Mouse (Mus musculus) ZHBTc4 (cell line): ENCODE data around the gene Sik3.

ENCODE experiments used
- DNase-seq: peaks from one replicate; pipeline ENCODE4 v3.0.0-alpha.2; 2011; ENCODE audit warnings: low read depth, low spot score

Gene Sik3

DNA sequence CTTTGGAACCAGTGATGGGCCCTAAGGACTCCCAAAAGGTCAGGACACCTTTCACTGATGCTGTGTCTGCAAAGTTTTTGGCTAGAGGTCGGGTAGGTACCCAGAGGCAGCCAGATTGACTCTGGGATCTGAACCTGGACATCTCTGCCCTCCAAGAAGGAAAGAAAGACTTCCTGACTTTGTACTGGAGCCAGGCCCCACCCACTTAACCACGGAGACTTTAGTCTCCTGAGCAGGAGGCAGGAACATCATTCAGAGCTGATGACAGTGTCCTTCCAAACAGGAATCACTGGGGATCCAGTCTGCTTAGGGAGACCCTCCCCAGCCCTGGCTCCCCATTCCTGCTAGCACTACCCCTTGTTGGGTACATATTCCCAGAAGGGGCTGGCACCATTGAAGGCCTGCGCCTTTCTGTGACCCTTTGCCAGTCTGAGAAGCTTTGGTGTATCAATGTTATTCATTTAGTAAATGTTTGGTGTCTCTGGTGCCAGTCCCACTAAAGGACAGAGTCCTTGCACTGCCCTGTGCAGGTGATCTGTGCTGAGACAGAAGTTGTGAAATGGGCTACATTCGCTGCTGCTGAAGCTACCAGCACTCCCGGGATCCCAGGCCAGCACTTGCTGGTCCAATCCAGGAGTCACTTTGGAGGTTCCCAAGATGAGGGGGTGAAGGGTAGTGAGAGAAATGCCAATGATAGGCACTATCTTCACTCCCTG lies 212.5 kb downstream of the Sik3 start:
- DNase-seq: no peak

DNA sequence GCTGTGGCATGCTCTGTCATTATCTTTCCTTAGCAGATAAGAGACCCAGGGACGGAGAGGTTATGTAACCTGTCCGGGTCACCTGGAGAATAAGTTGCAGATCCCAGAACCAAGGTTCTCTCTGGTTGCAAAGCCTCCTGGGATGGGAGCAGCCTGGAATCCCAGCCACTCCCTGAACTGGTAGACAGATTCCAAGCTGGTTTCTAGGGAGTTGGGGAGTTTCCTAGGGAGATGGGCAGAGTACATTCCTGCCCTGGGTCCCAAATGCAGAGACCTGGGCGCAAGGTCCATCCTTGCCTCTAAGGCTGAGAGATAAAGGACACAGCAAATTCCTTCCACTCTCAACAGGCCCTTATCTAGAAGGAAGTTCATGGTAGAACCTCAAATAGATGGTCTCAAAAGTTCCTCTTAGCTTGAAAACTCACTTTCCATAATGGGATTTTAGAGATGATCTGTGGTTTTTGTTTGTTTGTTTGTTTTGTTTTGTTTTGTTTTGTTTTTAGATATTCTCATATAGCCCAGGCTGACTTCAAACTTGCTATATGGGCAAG lies 214.5 kb downstream of the Sik3 start:
- DNase-seq: no peak

DNA sequence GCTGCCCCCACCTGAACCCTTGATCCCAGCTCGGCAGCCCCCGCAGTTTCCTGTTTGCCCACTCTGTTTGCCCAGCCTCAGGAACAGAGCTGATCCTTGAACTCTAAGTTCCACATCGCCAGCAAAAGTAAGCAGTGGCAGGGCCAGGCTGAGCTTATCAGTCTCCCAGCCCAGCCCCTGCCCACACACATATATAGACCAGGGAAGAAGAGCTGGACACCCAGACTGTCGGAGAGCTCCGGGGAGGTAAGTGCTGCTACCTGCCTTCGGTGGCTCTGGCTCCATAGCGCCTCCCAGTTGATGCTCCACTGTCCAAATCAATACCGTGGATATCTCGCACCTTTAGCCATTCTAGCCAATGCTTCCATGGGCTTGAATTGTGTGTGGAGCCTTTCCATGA lies 215.9 kb downstream of the Sik3 start, which contains the start of gene Apoa1:
TSS of gene Apoa1 (plus strand) at position 90 of the 400 bp plus-strand sequence.
- peak; percentile 41 for DNase-seq

DNA sequence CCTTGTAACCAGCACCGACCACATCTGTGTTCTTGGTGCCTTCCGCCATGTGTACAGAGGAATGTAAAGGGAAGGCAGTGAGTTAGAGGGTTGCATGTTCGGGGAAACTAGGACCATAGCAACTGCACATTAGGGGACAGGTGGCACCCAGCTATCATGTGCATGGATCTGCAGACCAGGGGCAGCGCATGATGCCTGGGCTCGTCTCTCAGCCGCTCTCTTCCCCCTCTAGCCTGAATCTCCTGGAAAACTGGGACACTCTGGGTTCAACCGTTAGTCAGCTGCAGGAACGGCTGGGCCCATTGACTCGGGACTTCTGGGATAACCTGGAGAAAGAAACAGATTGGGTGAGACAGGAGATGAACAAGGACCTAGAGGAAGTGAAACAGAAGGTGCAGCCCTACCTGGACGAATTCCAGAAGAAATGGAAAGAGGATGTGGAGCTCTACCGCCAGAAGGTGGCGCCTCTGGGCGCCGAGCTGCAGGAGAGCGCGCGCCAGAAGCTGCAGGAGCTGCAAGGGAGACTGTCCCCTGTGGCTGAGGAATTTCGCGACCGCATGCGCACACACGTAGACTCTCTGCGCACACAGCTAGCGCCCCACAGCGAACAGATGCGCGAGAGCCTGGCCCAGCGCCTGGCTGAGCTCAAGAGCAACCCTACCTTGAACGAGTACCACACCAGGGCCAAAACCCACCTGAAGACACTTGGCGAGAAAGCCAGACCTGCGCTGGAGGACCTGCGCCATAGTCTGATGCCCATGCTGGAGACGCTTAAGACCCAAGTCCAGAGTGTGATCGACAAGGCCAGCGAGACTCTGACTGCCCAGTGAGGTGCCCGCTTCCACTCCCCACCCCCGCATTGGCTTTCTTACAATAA lies 217.2 kb downstream of the Sik3 start:
- DNase-seq: peak; percentile 96

DNA sequence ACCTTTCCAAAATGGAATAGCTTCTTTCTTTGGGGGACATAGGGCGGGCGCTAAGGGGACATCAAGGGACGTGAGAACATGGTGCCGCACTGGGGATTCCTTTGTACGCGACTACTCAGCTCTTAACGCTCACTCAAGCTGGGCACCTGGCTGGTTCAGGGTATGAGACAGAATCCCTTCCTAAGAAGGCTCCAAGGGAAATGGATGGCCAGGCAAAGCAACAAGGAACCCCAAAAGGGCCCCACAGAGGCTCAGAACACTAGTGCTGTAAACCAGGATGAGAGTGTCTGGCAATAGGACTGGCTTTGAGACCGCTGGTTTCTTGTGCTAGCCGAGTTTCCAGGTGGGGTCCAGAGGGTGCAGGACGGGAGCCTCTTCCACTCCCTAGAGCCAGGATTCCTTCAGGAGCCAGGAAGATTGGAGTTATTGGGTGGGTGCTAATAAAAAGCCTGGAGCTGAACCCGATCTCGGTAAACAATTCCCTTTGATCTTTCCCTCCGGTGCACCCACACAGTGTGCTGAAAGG lies 217.9 kb downstream of the Sik3 start:
- DNase-seq: no peak

DNA sequence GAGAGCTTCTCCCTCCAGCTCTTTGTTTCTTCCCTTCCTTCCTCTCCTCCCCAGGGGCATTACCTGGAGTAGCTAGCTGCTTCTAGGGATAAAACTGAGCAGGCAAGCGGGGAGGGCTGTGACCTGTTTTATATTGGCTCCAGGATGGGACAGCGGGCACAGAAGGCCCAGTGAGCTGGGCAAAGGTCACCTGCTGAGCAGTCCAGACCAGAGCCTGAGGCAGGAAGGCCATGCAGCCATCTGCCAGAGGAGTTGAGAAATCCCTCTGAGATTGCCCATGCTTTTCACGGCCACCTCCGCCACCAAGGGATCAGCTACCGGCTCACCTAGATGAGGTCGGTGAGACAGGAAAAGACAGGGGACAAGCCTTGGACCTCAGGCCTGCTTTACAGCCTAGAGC lies 222.6 kb downstream of the Sik3 start:
- no peak for DNase-seq

DNA sequence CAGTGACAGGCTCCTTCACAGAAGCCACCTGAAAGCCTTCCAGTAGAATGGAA lies 222.8 kb downstream of the Sik3 start, which contains the start of gene Apoc3:
TSS of gene Apoc3 (minus strand) at position 41 of the 53 bp plus-strand sequence.
- no peak for DNase-seq

DNA sequence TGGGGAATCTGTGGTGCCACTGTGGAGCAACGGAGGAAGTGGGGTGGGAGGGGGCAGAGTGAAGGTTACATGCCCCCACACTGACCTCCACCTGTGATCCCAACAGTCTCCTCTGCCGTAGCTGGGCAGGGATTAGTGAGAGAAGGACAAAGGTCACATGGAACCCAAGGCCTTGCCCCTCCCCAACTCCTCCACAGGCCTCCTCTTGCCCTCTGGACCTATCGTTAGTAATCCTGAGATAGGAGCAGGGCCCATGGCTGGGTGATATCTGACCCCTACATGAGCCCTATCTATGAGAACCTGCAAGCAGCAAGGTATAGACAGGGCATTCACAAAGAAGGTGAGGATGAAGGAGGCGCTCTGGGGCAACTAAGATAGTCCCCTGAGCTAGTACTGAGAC lies 223.0 kb downstream of the Sik3 start:
- DNase-seq: no peak

DNA sequence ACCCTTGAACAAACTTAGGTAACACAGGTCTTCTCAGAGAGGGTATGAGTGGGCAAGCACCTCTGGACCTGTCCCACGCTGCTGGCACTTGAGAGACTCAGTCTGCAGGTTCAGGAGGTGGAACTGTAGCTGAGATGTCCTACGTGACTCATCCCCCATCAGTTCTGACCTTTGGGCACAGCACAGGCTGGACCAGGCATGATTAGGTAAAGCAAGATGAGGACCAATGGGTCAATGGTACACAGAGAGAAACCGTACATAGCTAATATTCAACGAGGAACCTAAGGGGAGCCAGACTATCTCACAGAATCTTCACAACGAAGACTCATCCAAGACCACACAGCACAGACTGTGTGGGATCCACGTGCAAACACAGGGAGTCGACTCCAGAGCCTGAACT lies 226.2 kb downstream of the Sik3 start:
- no peak for DNase-seq

DNA sequence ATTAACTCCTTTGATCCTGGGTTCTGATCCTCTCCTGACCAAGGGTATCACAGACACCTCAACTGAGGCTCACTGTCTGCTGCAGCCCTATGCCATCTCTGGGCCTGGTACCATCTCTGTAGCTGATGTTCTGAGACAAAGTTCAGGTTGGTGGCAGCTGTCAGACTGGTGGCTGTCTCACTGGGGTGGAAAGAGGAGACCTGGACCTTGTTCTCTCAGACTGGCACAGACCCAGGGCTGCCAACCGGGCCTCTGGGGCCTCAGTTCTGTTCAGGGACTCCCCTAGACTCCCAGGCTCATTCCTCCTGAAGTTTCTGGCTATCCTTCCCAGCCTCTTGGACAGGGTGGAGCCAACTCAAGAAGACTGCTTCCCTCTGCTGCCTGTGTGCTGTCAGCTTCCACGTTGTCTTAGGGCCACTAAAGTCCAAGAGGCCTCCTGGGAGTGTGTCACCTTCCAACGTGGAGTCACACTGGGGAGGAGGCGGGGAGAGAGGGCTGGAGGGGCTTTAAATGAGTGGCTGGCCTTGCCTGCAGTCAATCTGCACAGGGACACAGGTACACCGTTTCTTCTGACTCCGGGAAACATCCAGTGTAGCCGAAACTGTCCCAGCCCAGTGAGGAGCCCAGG lies 228.0 kb downstream of the Sik3 start, which contains the start of gene Apoa4:
TSS of gene Apoa4 (plus strand) at position 171 of the 628 bp plus-strand sequence.
- DNase-seq: no peak

DNA sequence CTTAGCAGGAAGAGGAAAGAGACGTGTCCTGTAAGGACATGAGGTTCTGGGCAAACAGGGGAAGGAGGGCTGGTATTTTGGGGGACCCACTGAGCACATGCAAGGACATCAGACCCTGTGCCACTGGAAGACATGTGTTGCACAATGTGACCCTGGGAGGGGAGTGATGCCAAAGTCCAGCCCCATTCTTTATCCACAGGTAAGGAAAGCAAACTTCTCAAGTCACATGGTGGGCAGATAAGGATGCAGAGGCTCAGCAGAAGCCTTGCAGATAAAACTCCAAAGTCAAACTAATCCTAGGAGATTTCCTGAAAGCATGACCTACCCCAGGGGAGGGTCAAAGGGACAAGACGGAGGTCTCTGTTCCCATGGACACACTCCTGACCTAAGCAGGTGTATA lies 229.2 kb downstream of the Sik3 start:
- no peak for DNase-seq

DNA sequence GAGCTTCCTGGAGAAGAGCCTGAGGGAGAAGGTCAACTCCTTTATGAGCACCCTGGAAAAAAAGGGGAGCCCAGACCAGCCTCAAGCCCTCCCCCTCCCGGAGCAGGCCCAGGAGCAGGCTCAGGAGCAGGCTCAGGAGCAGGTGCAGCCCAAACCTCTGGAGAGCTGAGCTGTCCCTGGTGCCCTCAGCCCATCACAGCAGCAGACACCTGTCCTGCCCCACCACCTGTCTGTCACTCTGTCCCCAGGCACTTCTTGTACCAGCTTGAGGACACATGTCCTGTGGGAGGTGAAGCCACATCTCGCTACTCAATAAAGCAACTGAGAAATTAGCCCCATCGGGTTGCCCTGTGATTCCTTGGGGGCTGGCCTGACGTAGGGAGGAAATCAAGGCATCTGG lies 230.5 kb downstream of the Sik3 start:
- no peak for DNase-seq

DNA sequence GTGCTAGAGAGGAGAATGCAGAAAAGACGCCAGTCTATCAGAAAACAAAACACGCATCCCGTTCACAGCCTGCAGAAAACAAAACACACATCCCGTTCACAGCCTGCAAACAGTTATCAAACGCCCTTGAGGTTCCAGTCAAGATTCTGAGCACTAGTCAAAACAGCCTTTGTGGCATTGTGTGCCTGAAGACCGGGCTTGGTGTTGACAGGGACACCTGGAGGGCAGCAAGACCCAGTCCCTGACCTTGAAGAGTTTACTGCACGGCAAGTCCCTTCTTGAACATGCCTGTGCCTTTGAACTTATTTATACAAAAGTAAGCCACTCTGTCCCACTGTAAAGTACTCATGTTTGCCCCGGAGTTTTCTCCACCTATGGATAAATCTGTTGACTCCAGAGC lies 231.0 kb downstream of the Sik3 start:
- peak; percentile 34 for DNase-seq

DNA sequence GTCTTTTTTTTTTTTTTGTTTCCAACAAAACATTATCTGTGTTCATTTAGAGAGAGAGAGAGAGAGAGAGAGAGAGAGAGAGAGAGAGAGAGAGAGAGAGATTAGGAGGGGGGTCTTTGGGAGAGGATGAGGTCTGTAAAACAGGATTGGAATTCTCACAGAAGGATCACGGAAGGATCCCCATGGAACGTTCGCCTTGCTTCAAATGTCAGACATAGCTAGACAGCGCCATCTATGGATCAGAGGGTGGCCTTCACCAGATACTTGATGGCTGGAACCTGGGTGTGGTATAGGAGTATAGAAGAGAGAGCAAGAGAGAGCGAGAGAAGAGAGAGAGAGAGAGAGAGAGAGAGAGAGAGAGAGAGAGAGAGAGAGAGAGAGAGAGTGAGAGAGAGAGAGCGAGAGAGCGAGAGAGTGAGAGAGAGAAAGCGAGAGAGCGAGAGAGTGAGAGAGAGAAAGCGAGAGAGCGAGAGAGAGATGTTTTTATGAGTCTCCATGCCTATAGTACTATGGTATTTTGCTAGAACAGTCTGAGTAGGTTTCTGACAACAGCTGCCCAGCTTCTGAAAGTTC lies 234.2 kb downstream of the Sik3 start:
- peak; percentile 70 for DNase-seq

DNA sequence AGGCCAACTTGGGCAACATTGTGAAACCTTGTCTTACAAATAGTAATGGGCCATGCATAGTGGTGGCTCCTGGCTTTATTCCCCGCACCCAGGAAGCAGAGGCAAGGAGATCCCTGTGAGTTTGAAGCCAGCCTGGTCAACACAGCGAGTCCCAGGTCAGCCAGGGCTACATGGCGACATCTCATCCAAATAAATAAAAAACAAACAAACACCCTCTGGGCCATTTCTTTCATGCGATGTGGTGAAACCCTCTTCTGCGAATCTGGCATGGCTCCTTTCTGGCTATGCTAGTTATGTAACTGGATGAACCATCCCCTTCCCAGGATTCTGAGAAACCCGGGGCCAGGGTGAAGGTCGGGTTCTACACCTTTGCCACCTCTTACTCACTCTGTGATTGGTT lies 243.6 kb downstream of the Sik3 start:
- DNase-seq: no peak

DNA sequence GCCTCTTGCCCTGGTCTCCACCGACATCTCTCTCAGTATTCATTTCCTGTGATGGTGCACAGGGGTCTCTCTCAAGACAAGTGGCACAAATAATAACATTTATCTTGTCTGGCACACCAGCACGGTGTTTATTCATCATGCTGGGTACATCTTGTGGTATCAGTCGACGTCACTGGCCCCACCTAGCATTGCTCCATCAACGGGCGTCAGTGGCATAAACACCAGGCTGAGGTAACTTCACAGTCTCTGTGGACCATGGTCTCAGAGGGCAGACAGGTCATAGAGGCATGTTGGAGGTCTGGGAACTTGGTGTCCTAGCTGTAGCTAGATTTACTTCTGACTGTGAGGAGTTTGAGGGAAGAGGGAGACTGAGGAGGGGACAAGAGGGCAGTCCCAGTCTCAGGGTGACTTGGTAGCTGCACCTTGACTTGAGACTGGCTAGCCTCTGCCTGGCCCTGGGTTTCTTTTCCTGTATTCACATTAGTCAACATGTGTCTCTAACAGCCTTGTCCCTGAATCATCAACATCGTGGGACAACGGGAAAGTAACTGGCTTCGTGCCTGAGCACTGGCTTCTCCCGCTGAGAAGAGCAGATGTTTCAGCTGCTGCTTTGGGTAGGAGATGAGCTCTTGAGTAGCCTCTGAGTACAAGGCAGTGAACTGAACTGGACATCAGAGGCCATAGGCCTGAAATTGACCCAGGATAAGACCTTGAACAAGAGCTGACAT lies 244.2 kb downstream of the Sik3 start:
- no peak for DNase-seq

DNA sequence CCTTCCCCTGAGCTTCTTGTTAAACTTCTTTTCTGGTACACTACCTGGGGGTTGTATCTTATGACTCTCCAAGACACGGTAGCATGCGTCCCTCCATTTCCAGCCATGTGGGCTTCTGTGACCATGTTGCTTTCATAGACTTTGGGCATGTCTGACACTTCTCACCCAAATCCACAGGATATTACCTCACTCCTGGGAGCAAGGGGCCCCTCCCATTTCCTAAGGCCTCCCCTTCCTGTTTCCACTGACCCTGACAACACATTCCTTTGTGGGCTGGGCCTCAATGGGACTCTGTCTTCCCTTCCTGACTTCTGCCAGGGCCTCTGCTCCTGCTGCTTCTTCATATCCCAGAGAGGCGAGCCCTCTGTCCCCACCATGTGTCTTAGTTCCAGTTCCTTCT lies 244.9 kb downstream of the Sik3 start:
- peak; percentile 84 for DNase-seq

DNA sequence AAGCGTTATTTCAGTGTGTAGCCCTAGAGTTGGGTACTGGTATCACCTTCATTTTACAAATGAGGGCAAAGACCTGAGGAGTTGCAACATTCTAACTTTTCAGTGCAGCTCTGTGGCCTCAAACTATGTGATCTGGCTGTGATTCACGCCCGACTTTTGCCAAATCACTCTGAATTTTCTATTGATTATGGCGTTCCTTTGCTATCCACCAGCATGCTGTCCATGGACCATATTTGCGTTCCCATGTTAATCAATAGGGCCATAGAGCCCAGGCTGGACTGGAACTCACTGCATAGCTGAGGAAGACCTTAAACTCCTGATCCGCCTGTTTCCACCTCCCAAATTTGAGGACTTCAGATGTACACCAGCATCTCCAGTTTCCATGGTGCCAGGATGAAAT lies 246.5 kb downstream of the Sik3 start:
- DNase-seq: no peak

DNA sequence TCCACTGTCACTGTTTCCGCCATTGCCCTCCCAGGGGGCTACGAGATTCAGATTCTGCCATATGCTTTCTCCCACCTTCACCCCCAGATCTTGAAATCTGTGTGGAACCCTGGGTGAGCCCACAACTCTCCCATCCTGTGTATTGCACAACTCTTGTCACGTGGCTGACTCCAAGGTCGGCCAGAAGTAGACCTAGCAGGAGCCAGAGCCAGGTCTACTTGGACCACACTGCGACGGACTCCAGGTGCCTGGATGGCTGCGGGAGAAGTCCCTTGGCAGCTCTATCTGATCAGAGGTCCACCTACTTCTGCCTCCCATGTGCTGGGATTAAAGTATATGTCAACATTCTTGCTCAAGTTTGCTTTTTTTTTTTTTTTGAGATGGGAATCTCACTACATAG lies 248.5 kb downstream of the Sik3 start:
- DNase-seq: no peak

DNA sequence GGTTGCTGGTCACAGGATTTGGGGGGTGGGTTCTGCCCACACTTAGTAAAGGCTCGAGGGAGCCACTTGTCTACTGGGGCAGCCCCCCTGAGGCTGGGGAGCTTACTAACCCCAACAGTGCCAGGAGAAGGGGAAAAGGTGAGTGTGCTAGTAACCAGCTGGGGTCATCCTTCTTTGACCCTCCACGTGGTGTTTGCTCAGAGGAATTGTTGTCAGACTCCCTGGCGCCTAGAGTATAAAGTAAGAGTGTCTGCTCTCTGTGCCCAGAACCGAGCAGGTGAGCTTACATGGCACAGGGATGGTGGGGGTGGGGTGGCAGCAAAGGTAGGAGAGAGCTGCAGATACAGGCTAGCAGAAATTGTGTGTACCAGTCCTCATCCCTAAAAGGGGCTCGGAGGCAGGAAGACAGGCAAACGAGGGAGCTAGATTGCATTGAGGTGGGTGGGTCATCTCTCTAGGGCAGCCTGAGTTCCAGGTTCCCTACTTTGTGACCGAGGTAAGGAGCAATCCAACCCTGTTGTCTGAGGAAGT lies 255.8 kb downstream of the Sik3 start, which contains the start of gene Apoa5:
TSS of gene Apoa5 (plus strand) at position 291 of the 531 bp plus-strand sequence.
- no peak for DNase-seq

DNA sequence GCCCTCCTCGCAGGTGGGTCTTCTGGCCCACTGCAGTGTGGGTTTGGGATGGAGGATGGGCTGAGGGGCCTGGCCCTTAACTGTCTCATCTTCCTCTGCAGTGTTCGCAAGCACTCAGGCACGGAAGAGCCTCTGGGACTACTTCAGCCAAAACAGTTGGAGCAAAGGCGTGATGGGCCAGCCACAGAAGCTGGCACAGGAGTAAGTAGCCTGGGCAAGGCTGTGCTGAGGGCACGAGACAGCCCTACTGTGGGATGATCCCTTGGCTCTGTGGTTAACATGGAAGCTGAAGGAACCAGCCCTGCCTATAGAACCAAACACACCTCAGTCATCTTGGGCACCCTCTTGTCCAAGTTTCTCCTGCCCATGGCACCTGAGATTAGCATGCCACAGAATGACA lies 256.5 kb downstream of the Sik3 start:
- DNase-seq: no peak
